Mouse (Mus musculus) hindbrain, embryonic 12.5 days (tissue): Measurements from ENCODE around the gene Plxnb3. TPM values are rescaled to one million over a fixed set of nuclear protein-coding genes. Genes with fewer than 3 reads are reported as not detected.

Source experiments
- ATAC-seq: fragments of 200-750 bp; cut with Nextera tagmentation; 2 replicates; pipeline ENCODE4 v1.8.0; 2017; ENCODE audit warnings: moderate TSS enrichment; ENCODE audit not compliant: low FRiP score
- H3K27ac ChIP-seq: fragments of 300-500 bp; sonication (generic); 2 replicates; pipeline ENCODE4 v1.5.1; 2016; ENCODE audit warnings: mild to moderate bottlenecking
- H3K27me3 ChIP-seq: fragments of 300-500 bp; sonication (generic); 2 replicates; pipeline ENCODE4 v1.6.1; 2016; ENCODE audit warnings: mild to moderate bottlenecking
- H3K36me3 ChIP-seq: fragments of 300-500 bp; sonication (generic); 2 replicates; pipeline ENCODE4 v1.6.1; 2016; ENCODE audit warnings: mild to moderate bottlenecking
- H3K4me1 ChIP-seq: fragments of 300-500 bp; sonication (generic); 2 replicates; pipeline ENCODE4 v1.6.1; 2016
- H3K4me2 ChIP-seq: fragments of 300-500 bp; sonication (generic); replicated peaks from 2 replicates; pipeline ENCODE4 v1.6.1; 2016; ENCODE audit warnings: mild to moderate bottlenecking
- H3K4me3 ChIP-seq: fragments of 300-500 bp; sonication (generic); 2 replicates; pipeline ENCODE4 v1.5.1; 2016; ENCODE audit warnings: mild to moderate bottlenecking
- H3K9ac ChIP-seq: fragments of 300-500 bp; sonication (generic); 2 replicates; pipeline ENCODE4 v1.6.1; 2016; ENCODE audit warnings: mild to moderate bottlenecking, moderate library complexity
- H3K9me3 ChIP-seq: fragments of 300-500 bp; sonication (generic); replicated peaks from 2 replicates; pipeline ENCODE4 v1.6.1; 2016; ENCODE audit warnings: mild to moderate bottlenecking
- WGBS: fragments of 180-500 bp; shearing (Covaris S2); methylation state at CpG from one replicate; pipeline ENCODE4 v1.1.7; 2016; 5-methylcytosine and 5-hydroxymethylcytosine counted together
- polyA plus RNA-seq: library from polyadenylated mRNA; unstranded; fragments of >200 nt; fragmentation: Nextera tagmentation; extraction: Ambion mirVana; gene quantifications from 2 replicates; pipeline ENCODE4 v1.2.1, GENCODE M21; 2016

The Plxnb3 gene
- polyA plus RNA-seq, 1 experiment from 2014 or later = 0.25 TPM

- Histone ChIP-seq H3K27me3 (no peaks in the 10 kb centered on the region), H3K4me3 (no peak overlapping the region), H3K4me1 (no peaks in the 10 kb centered on the region), H3K4me2 (no peak overlapping the region), H3K9me3 (no peaks in the 10 kb centered on the region), H3K36me3 (no peaks in the 10 kb centered on the region), H3K9ac (no peak overlapping the region), H3K27ac (no peak overlapping the region)
- WGBS = 90% methylated on average over 1 of the region's 1 CpGs
- ATAC-seq = no peak
These were observed 12.0 kb upstream of the Plxnb3 start for GRCm38 (mm10) chrX:73744774-73745481.

- Histone ChIP-seq H3K36me3 (no peaks in the 10 kb centered on the region), H3K4me2 (no peak overlapping the region), H3K27me3 (no peaks in the 10 kb centered on the region), H3K9me3 (no peaks in the 10 kb centered on the region), H3K4me3 (no peak overlapping the region), H3K9ac (no peak overlapping the region), H3K27ac (no peak overlapping the region), H3K4me1 (no peaks in the 10 kb centered on the region)
- 79% methylated on average over 1 of the region's 1 CpGs for WGBS
- ATAC-seq = no peak
These were observed 7.9 kb upstream of the Plxnb3 start for GRCm38 (mm10) chrX:73748977-73749376.

- H3K4me3 ChIP-seq = no peak overlapping the region
- H3K27ac ChIP-seq = no peak overlapping the region
- H3K36me3 ChIP-seq = no peaks in the 10 kb centered on the region
- H3K9me3 ChIP-seq = no peaks in the 10 kb centered on the region
- no peak overlapping the region for H3K4me2 ChIP-seq
- ATAC-seq = no peak
- H3K4me1 ChIP-seq = no peaks in the 10 kb centered on the region
- H3K27me3 ChIP-seq = no peaks in the 10 kb centered on the region
- no peak overlapping the region for H3K9ac ChIP-seq
- 83% methylated on average over 13 of the region's 13 CpGs for WGBS
These were observed 1.9 kb downstream of the Plxnb3 start for GRCm38 (mm10) chrX:73758611-73759290.

GRCm38 (mm10) chrX:73765311-73765710 lies 8.4 kb downstream of the Plxnb3 start:
- H3K36me3 ChIP-seq = no peaks in the 10 kb centered on the region
- H3K27ac ChIP-seq = no peak overlapping the region
- H3K4me1 ChIP-seq = no peaks in the 10 kb centered on the region
- H3K9ac ChIP-seq = no peak overlapping the region
- 75% methylated on average over 1 of the region's 1 CpGs for WGBS
- no peaks in the 10 kb centered on the region for H3K27me3 ChIP-seq
- no peak overlapping the region for H3K4me3 ChIP-seq
- ATAC-seq = no peak
- no peak overlapping the region for H3K4me2 ChIP-seq
- H3K9me3 ChIP-seq = no peaks in the 10 kb centered on the region

- H3K9me3 ChIP-seq = no peaks in the 10 kb centered on the region
- ATAC-seq = no peak
- H3K36me3 ChIP-seq = no peaks in the 10 kb centered on the region
- 76% methylated on average over 9 of the region's 9 CpGs for WGBS
- no peaks in the 10 kb centered on the region for H3K27me3 ChIP-seq
- H3K27ac ChIP-seq = no peak overlapping the region
- no peak overlapping the region for H3K4me2 ChIP-seq
- H3K4me1 ChIP-seq = no peaks in the 10 kb centered on the region
- H3K9ac ChIP-seq = no peak overlapping the region
- no peak overlapping the region for H3K4me3 ChIP-seq
These were observed 10.4 kb downstream of the Plxnb3 start for GRCm38 (mm10) chrX:73767267-73767666.

GRCm38 (mm10) chrX:73774168-73774760 lies 17.4 kb downstream of the Plxnb3 start, which contains the start of gene Srpk3:
TSS of gene Srpk3 (plus strand) at chrX:73774405.
- no peak within 1 kb of the TSS for H3K4me2 ChIP-seq
- ATAC-seq = peak; percentile 48; the same call in 1 of the 2 replicates
- peaks cover 15% of the 10 kb centered on the region for H3K36me3 ChIP-seq
- H3K4me1 ChIP-seq = peaks cover 4% of the 10 kb centered on the region; the same call in 1 of the 2 replicates
- H3K9me3 ChIP-seq = no peaks in the 10 kb centered on the region
- H3K27me3 ChIP-seq = no peaks in the 10 kb centered on the region
- H3K4me3 ChIP-seq = no peak within 1 kb of the TSS
- WGBS = 59% methylated on average over 9 of the region's 9 CpGs
- H3K9ac ChIP-seq = no peak within 1 kb of the TSS
- H3K27ac ChIP-seq = no peak within 1 kb of the TSS

GRCm38 (mm10) chrX:73774802-73775483 lies 18.1 kb downstream of the Plxnb3 start:
- ATAC-seq = peak; percentile 62
- Histone ChIP-seq H3K27me3 (no peaks in the 10 kb centered on the region), H3K9ac (no peak overlapping the region), H3K4me1 (peaks cover 4% of the 10 kb centered on the region; the same call in 1 of the 2 replicates), H3K4me2 (no peak overlapping the region), H3K4me3 (no peak overlapping the region), H3K27ac (no peak overlapping the region), H3K9me3 (no peaks in the 10 kb centered on the region), H3K36me3 (peaks cover 22% of the 10 kb centered on the region)
- 75% methylated on average over 10 of the region's 10 CpGs for WGBS

GRCm38 (mm10) chrX:73782227-73782626 lies 25.3 kb downstream of the Plxnb3 start:
- 93% methylated on average over 3 of the region's 3 CpGs for WGBS

GRCm38 (mm10) chrX:73785666-73786065 lies 28.8 kb downstream of the Plxnb3 start:
- H3K4me1 ChIP-seq = peaks cover 14% of the 10 kb centered on the region
- peak overlapping the region; percentile 65 for H3K9ac ChIP-seq
- H3K27me3 ChIP-seq = no peaks in the 10 kb centered on the region
- H3K27ac ChIP-seq = peak overlapping the region; percentile 91; the same call in 1 of the 2 replicates
- peaks cover 8% of the 10 kb centered on the region; the same call in 1 of the 2 replicates for H3K36me3 ChIP-seq
- H3K4me2 ChIP-seq = peak overlapping the region; percentile 58
- ATAC-seq = no peak
- H3K4me3 ChIP-seq = peak overlapping the region; percentile 50
- no peaks in the 10 kb centered on the region for H3K9me3 ChIP-seq

More at GRCm38 (mm10) chrX:73782227-73782626, 25.3 kb downstream of the Plxnb3 start:
- Histone ChIP-seq H3K4me2 (no peak overlapping the region), H3K9ac (no peak overlapping the region), H3K4me1 (peaks cover 2% of the 10 kb centered on the region; the same call in 1 of the 2 replicates), H3K4me3 (no peak overlapping the region), H3K36me3 (peaks cover 37% of the 10 kb centered on the region), H3K27me3 (no peaks in the 10 kb centered on the region), H3K27ac (no peak overlapping the region), H3K9me3 (no peaks in the 10 kb centered on the region)
- ATAC-seq = no peak

GRCm38 (mm10) chrX:73786364-73787224 lies 29.7 kb downstream of the Plxnb3 start, which contains the start of the genes Idh3g and Ssr4:
TSS of gene Idh3g (minus strand) at chrX:73786897.
TSS of gene Ssr4 (plus strand) at chrX:73787028.
- peak within 1 kb of the TSS; percentile 79 for H3K9ac ChIP-seq
- no peaks in the 10 kb centered on the region for H3K27me3 ChIP-seq
- peak; percentile 97 for ATAC-seq
- peak within 1 kb of the TSS; percentile 50 for H3K4me3 ChIP-seq
- H3K9me3 ChIP-seq = no peaks in the 10 kb centered on the region
- H3K4me1 ChIP-seq = peaks cover 14% of the 10 kb centered on the region
- peak within 1 kb of the TSS; percentile 91 for H3K27ac ChIP-seq
- H3K4me2 ChIP-seq = peak within 1 kb of the TSS; percentile 61
- H3K36me3 ChIP-seq = no peaks in the 10 kb centered on the region; the same call in 1 of the 2 replicates
- 15% methylated on average over 50 of the region's 52 CpGs for WGBS

GRCm38 (mm10) chrX:73787225-73787558 lies 30.3 kb downstream of the Plxnb3 start:
- no peak; the same call in 1 of the 2 replicates for ATAC-seq

More at GRCm38 (mm10) chrX:73787225-73787558, 30.3 kb downstream of the Plxnb3 start:
- no peaks in the 10 kb centered on the region; the same call in 1 of the 2 replicates for H3K36me3 ChIP-seq
- H3K4me3 ChIP-seq = peak overlapping the region; percentile 50
- H3K27me3 ChIP-seq = no peaks in the 10 kb centered on the region
- 23% methylated on average over 20 of the region's 22 CpGs for WGBS
- peak overlapping the region; percentile 79 for H3K9ac ChIP-seq
- peak overlapping the region; percentile 76 for H3K27ac ChIP-seq
- no peaks in the 10 kb centered on the region for H3K9me3 ChIP-seq
- peaks cover 14% of the 10 kb centered on the region for H3K4me1 ChIP-seq
- peak overlapping the region; percentile 61 for H3K4me2 ChIP-seq
